Mouse (Mus musculus) forebrain, embryonic 12.5 days (tissue): ENCODE results near the gene Arhgap27. TPM values are rescaled to one million over a fixed set of nuclear protein-coding genes. Genes with fewer than 3 reads are reported as not detected.
"Not testable (repeated sequence)": the region's sequence is repeated elsewhere in the genome, so short reads cannot be mapped to it uniquely, and the experiment has no call there.

Experiments used
- ATAC-seq: fragments of 200-750 bp; cut with Nextera tagmentation; 2 replicates; pipeline ENCODE4 v1.8.0; 2017; ENCODE audit warnings: moderate TSS enrichment; ENCODE audit not compliant: low FRiP score
- H3K27ac ChIP-seq: fragments of 300-500 bp; sonication (generic); 2 replicates; pipeline ENCODE4 v1.5.1; 2016; ENCODE audit warnings: mild to moderate bottlenecking
- H3K27me3 ChIP-seq: fragments of 300-500 bp; sonication (generic); 2 replicates; pipeline ENCODE4 v1.6.1; 2016; ENCODE audit warnings: mild to moderate bottlenecking
- H3K36me3 ChIP-seq: fragments of 300-500 bp; sonication (generic); replicated peaks from 2 replicates; pipeline ENCODE4 v1.6.1; 2016; ENCODE audit warnings: mild to moderate bottlenecking
- H3K4me1 ChIP-seq: fragments of 300-500 bp; sonication (generic); 2 replicates; pipeline ENCODE4 v1.6.1; 2016
- H3K4me2 ChIP-seq: fragments of 300-500 bp; sonication (generic); 2 replicates; pipeline ENCODE4 v1.6.1; 2016; ENCODE audit warnings: mild to moderate bottlenecking, moderate library complexity
- H3K4me3 ChIP-seq: fragments of 300-500 bp; sonication (generic); replicated peaks from 2 replicates; pipeline ENCODE4 v1.5.1; 2016; ENCODE audit warnings: mild to moderate bottlenecking
- H3K9ac ChIP-seq: fragments of 300-500 bp; sonication (generic); 2 replicates; pipeline ENCODE4 v1.6.1; 2016; ENCODE audit warnings: mild to moderate bottlenecking
- H3K9me3 ChIP-seq: fragments of 300-500 bp; sonication (generic); 2 replicates; pipeline ENCODE4 v1.6.1; 2016
- WGBS: fragments of 180-500 bp; shearing (Covaris S2); methylation state at CpG from one replicate; pipeline ENCODE4 v1.1.7; 2016; 5-methylcytosine and 5-hydroxymethylcytosine counted together
- polyA plus RNA-seq: library from polyadenylated mRNA; unstranded; fragments of >200 nt; fragmentation: Nextera tagmentation; extraction: Ambion mirVana; gene quantifications from 2 replicates; pipeline ENCODE4 v1.2.1, GENCODE M21; 2016

Arhgap27 gene
- polyA plus RNA-seq, 1 experiment from 2014 or later, result 3.2 TPM

DNA sequence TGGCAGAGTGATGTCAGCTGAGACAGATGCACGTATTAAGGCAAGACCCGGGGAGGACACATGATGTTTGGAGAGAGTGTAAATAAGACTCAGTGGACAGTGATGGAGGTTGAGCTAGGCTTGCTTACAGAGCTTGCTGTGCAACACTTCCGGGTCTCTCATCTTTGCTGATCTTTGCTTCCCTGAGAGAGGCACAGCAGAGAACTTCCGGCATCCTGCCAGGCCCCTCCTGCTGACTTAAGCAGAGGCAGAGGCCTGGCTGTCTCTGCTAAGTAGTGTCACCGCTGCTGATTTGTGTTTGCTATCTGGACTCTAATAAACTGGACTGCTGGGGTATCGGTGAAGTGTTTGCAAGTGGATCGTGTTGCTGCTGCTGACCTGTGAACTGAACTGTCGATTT is 55.6 kb downstream of the Arhgap27 start:
- H3K9me3 ChIP-seq, result no peaks in the 10 kb centered on the region
- no peak overlapping the region for H3K9ac ChIP-seq
- H3K4me3 ChIP-seq, result no peak overlapping the region
- peaks cover 14% of the 10 kb centered on the region; the same call in 1 of the 2 replicates for H3K27me3 ChIP-seq
- H3K36me3 ChIP-seq, result no peaks in the 10 kb centered on the region
- H3K4me2 ChIP-seq, result no peak overlapping the region
- WGBS, result 81% methylated on average over 8 of the region's 8 CpGs
- H3K27ac ChIP-seq, result no peak overlapping the region
- ATAC-seq, result no peak
- H3K4me1 ChIP-seq, result peaks cover 9% of the 10 kb centered on the region

DNA sequence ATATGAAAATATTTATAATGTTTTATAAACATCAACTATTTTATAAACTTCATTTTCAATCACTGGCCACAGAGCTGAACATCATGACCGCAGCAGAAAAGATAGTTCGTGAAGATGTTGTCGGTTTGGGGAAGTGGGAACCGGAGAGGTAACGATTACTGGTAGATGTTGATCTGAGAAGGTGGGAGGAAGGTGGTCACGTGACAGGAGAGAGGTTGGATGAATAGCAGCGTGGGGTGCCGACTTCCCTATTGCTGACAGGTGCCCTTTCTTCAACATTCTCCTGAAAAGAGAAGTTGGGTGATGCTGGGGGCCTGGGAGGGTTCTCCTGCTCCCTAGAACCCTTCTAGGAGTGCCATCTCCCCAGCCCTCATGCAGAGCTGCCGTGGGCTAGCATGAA is 59.0 kb downstream of the Arhgap27 start:
- Histone ChIP-seq H3K36me3 (no peaks in the 10 kb centered on the region), H3K27me3 (no peaks in the 10 kb centered on the region), H3K4me2 (no peak overlapping the region), H3K27ac (no peak overlapping the region), H3K4me1 (no peaks in the 10 kb centered on the region), H3K9me3 (no peaks in the 10 kb centered on the region), H3K9ac (no peak overlapping the region), H3K4me3 (no peak overlapping the region)
- ATAC-seq, result no peak
- WGBS, result 85% methylated on average over 9 of the region's 9 CpGs

DNA sequence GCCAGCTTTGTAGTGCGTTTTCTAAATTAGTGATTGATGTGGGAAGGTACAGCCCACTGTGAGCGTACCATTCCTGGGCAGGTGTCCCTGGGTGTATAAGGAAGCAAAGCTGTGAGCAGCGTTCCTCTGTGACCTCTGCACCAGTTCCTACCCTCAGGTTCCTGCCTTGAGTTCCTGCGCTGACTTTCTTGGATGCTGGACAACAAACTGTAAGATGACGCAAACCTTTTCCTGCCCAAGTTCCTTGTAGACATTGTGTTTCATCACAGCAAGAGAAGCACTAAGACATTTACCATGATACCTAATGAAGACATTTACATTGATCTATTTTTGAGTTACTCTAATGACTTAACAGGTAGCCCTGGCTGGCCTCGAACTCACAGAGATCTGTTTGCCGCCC is 68.7 kb downstream of the Arhgap27 start:
- Histone ChIP-seq H3K9me3 (no peaks in the 10 kb centered on the region), H3K4me3 (no peak overlapping the region), H3K4me1 (peaks cover 13% of the 10 kb centered on the region), H3K9ac (no peak overlapping the region), H3K27ac (no peak overlapping the region), H3K36me3 (no peaks in the 10 kb centered on the region), H3K4me2 (no peak overlapping the region), H3K27me3 (no peaks in the 10 kb centered on the region)
- 91% methylated on average over 7 of the region's 7 CpGs for WGBS
- no peak for ATAC-seq

DNA sequence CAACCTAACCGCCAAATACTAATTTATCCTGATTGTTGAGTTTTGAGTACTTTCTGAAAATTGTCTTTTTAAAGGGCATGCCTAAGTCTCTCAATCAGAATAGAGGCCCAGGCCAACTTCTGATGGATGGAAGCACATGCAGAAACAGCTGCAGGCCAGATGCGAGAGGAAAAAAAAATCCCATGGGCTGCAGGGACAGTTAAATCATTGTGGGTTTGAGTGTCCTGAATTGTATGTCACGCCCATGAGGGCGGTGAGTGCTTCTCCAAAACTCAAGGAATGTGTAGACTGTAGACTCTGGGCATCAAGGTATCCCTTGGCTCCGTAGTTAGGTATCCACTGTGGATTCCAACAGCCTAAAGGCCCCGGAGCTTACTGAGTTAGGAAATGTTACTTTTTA is 69.4 kb downstream of the Arhgap27 start:
- no peak overlapping the region for H3K27ac ChIP-seq
- H3K9me3 ChIP-seq, result no peaks in the 10 kb centered on the region
- peaks cover 13% of the 10 kb centered on the region for H3K4me1 ChIP-seq
- no peak overlapping the region for H3K4me3 ChIP-seq
- H3K27me3 ChIP-seq, result no peaks in the 10 kb centered on the region
- H3K36me3 ChIP-seq, result no peaks in the 10 kb centered on the region
- no peak for ATAC-seq
- H3K9ac ChIP-seq, result no peak overlapping the region
- WGBS, result 90% methylated on average over 6 of the region's 6 CpGs
- H3K4me2 ChIP-seq, result no peak overlapping the region

DNA sequence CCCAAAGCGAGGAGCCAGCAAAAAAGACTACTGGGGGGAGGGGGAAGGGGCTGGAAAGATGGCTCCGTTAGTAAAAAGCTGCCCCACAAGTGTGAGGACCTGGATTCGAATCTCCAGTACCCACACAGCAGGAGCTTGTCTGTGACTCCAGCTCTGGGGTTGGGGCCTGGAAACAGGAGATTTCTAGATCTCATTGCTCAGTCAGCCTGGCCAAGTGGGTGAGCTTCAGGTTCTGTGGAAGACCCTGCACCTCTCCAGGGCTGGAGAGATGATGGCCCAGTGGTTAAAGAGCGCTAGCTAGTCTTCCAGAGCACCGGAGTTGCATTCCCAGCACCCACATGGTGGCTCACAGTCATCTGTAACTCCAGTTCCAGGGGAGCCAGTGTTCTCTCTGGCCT is 70.6 kb downstream of the Arhgap27 start:
- ATAC-seq, result no peak
- no peak overlapping the region for H3K9ac ChIP-seq
- H3K9me3 ChIP-seq, result no peaks in the 10 kb centered on the region
- H3K4me3 ChIP-seq, result no peak overlapping the region
- H3K4me1 ChIP-seq, result peaks cover 13% of the 10 kb centered on the region
- H3K27me3 ChIP-seq, result no peaks in the 10 kb centered on the region
- H3K4me2 ChIP-seq, result no peak overlapping the region
- no peak overlapping the region for H3K27ac ChIP-seq
- H3K36me3 ChIP-seq, result no peaks in the 10 kb centered on the region
- 76% methylated on average over 5 of the region's 5 CpGs for WGBS

DNA sequence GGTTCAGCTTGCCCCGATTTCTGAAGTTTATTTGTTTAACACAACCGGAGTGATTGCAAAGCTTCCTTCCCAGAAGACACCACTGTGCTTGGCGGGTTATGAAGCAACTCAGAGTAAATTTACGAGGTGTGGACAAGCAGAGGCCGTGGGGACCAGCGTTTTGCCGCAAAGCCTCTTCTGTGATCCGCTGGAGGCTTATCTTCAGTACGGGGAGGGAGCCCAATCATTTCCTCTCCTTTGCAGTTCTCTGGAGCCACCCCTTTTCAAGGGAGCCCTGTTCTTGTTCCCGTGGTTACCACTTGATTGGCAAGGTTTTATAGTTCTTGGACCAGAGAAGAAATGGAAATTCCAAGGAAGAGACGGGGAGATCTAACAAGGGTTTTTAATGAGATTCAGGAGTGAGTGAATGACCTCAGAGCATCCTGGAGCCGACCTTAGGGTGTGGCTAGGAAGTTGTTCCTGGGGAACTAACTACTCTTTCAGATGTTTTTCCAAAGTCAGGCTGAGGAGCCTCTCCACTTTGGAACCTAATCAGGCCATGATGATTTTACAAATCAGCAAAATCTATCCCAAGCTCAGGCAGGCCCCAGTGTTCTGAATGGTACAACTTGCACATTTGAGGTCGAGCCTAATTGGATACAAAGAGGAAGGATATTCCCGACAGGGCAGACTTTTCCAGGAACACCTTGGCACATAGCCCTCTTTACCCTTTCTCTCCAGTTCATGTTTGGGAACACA is 71.2 kb downstream of the Arhgap27 start:
- Histone ChIP-seq H3K27me3 (no peaks in the 10 kb centered on the region), H3K27ac (no peak overlapping the region), H3K4me1 (peaks cover 13% of the 10 kb centered on the region), H3K4me2 (no peak overlapping the region), H3K36me3 (no peaks in the 10 kb centered on the region), H3K9me3 (no peaks in the 10 kb centered on the region), H3K4me3 (no peak overlapping the region), H3K9ac (no peak overlapping the region)
- 26% methylated on average over 14 of the region's 14 CpGs for WGBS
- ATAC-seq, result no peak

DNA sequence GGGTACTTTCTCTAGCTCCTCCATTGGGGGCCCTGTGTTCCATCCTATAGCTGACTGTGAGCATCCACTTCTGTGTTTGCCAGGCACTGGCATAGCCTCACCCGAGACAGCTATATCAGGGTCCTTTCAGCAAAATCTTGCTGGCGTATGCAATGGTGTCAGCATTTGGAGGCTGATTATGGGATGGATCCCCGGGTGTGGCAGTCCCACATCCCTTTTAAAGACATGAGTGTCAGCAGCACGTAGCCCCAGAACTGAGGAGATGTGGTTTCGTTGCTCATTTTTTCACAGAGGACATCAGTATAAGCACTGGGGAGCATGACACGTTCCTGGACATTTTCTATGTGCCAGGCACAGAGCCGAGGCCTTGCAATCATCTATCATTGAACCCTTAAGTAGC is 72.7 kb downstream of the Arhgap27 start:
- H3K27ac ChIP-seq, ATAC-seq, H3K4me2 ChIP-seq, H3K36me3 ChIP-seq, H3K9ac ChIP-seq, H3K27me3 ChIP-seq, H3K4me3 ChIP-seq, H3K9me3 ChIP-seq: not testable (repeated sequence)
- WGBS, result 92% methylated on average over 7 of the region's 7 CpGs
- peaks cover 13% of the 10 kb centered on the region for H3K4me1 ChIP-seq

DNA sequence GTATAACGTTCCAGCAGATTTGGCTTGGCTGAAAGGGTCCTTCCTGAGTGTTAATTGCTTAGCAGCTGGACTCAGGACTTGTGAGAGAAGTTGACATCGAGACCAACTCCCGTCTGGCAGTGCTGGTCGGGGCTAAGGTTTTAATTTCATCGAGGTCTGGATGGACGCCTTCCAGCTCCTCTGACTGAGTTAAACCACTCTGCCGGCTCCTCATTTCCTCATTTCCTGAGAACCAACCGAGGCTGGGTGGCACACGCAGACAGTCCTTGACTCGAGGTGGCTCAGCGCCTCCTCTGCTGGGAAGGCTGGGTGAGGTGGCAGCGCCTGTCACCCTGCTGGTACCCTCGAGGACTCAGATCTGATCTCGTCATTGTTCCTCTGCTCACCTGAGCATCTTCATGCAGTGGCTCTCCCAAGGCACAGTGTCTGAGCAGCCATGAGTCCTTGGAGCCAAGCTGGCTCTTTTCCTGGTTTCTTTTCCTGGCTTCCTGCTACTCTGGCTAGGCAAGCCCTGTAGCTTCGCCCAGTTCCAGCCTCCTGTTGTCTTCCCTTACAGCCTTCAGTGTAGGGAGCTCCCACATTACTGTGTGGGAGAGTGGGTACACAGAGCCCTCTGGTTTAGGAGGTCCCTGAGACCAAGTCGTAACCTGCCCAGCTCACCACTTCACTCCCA is 75.1 kb downstream of the Arhgap27 start:
- no peaks in the 10 kb centered on the region for H3K27me3 ChIP-seq
- ATAC-seq, result no peak
- no peak overlapping the region for H3K4me2 ChIP-seq
- H3K9ac ChIP-seq, result no peak overlapping the region
- no peak overlapping the region for H3K4me3 ChIP-seq
- no peak overlapping the region for H3K27ac ChIP-seq
- no peaks in the 10 kb centered on the region for H3K36me3 ChIP-seq
- H3K4me1 ChIP-seq, result peaks cover 13% of the 10 kb centered on the region
- 78% methylated on average over 16 of the region's 16 CpGs for whole genome bisulfite sequencing
- H3K9me3 ChIP-seq, result no peaks in the 10 kb centered on the region

DNA sequence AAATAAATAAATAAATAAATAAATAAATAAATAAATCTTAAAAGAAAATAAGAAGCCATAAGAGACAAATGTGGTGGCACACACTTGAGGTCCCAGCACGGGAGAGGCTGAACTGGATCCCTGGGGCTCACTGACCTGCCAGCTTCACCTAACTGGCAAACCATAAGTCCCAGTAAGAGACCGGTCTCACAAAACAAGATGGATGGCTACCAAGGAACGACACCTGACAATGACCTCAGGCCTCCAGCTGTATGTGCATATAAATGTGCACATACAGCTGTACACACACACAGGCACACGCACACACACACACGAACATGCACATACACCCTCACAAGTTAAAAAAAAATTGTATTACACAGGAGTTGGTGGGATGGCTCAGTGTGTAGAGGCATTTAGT is 76.6 kb downstream of the Arhgap27 start:
- WGBS, result 94% methylated on average over 5 of the region's 5 CpGs

DNA sequence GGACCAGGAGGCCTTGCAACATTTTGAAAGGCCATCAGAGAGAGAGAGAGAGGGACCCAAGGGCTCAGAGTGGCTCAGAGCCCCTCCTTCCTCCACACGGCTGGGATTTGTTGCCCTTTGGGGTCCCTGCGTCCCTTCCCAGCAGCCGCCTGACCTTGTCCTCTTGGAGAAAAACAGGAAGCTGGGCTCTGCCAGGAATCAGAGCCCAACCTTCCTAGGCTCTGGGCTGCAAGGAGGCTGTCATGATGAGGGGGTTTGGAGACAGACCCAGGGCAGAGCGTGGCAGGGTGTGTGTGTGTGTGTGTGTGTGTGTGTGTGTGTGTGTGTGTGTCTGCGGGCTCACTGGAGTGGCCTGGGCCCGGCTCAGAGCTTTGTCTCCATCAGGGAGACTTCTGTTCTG is 77.5 kb downstream of the Arhgap27 start:
- no peak overlapping the region for H3K27ac ChIP-seq
- no peaks in the 10 kb centered on the region for H3K36me3 ChIP-seq
- no peaks in the 10 kb centered on the region for H3K4me1 ChIP-seq
- H3K9me3 ChIP-seq, result no peaks in the 10 kb centered on the region
- H3K27me3 ChIP-seq, result no peaks in the 10 kb centered on the region
- WGBS, result 61% methylated on average over 4 of the region's 6 CpGs
- ATAC-seq, result no peak
- H3K4me2 ChIP-seq, result no peak overlapping the region
- no peak overlapping the region for H3K9ac ChIP-seq
- H3K4me3 ChIP-seq, result no peak overlapping the region

More for the DNA sequence above, 76.6 kb downstream of the Arhgap27 start:
- no peak overlapping the region for H3K9ac ChIP-seq
- ATAC-seq, result no peak
- H3K9me3 ChIP-seq, result no peaks in the 10 kb centered on the region
- H3K36me3 ChIP-seq, result no peaks in the 10 kb centered on the region
- H3K4me1 ChIP-seq, result peaks cover 5% of the 10 kb centered on the region
- no peak overlapping the region for H3K4me2 ChIP-seq
- no peaks in the 10 kb centered on the region for H3K27me3 ChIP-seq
- no peak overlapping the region for H3K27ac ChIP-seq
- no peak overlapping the region for H3K4me3 ChIP-seq

DNA sequence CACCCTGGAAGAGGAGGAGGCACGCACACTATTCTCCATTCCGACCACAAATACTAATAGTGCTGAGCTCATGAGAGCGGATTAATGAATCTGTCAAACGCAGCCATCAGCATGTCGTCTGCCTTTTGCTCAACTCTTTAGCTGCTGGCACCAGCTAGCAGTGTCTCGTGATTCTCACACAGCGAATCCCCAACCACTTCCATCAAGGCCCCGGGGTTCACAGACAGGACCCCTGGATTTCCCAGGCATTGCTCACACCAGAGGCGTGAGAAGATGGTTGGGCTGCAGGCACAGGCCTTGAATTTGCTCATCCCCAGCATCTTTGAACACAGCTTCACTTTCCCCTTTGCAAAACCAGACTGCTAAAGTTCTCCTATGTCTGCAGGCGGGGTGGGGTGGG is 78.2 kb downstream of the Arhgap27 start:
- ATAC-seq, result no peak
- Histone ChIP-seq H3K9ac (no peak overlapping the region), H3K27ac (no peak overlapping the region), H3K4me3 (no peak overlapping the region), H3K4me1 (no peaks in the 10 kb centered on the region), H3K27me3 (no peaks in the 10 kb centered on the region), H3K4me2 (no peak overlapping the region), H3K9me3 (no peaks in the 10 kb centered on the region), H3K36me3 (no peaks in the 10 kb centered on the region)
- 82% methylated on average over 10 of the region's 10 CpGs for WGBS

DNA sequence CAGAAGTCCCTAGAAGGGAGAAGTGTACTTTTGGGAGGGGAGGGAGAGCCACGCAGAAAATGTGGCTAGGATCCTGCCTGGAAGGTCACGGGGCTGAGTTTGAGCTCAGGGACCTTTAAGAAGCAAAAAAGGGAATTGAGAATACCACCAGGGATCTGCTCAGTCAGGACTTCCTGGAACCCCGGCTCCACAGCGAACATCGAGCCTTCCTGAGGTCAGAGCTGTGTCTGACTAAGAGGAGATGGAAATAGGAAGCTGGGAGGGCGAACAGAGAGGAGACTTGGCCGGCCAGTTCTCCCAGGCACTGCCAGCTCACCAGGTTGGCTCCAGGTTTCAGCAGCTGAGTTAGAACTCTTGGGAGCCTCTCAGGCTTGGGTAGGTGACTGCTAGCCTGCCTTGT is 81.7 kb downstream of the Arhgap27 start:
- Histone ChIP-seq H3K9me3 (no peaks in the 10 kb centered on the region), H3K4me1 (no peaks in the 10 kb centered on the region), H3K36me3 (no peaks in the 10 kb centered on the region), H3K4me2 (no peak overlapping the region), H3K27ac (no peak overlapping the region), H3K4me3 (no peak overlapping the region), H3K9ac (no peak overlapping the region), H3K27me3 (no peaks in the 10 kb centered on the region)
- WGBS, result 78% methylated on average over 7 of the region's 7 CpGs
- ATAC-seq, result no peak
